Mouse (Mus musculus) adrenal gland, adult 18-20 months (tissue): ENCODE results near the gene 1300017J02Rik. TPM values are rescaled to one million over a fixed set of nuclear protein-coding genes. Genes with fewer than 3 reads are reported as not detected.

Source experiments
- DNase-seq, 2 experiments: peaks; one replicate each; pipeline ENCODE4 v3.0.0; 2021 to 2022; ENCODE audit warnings: low spot score in 2 of 2
- total RNA-seq, 2 experiments: library from RNA; stranded (reverse); gene quantifications; 1 replicate in 1 of 2; 2 replicates in 1 of 2; pipeline ENCODE4 v1.2.3; 2021

The 1300017J02Rik gene
- total RNA-seq, 2 experiments from 2014 or later: not detected

DNA sequence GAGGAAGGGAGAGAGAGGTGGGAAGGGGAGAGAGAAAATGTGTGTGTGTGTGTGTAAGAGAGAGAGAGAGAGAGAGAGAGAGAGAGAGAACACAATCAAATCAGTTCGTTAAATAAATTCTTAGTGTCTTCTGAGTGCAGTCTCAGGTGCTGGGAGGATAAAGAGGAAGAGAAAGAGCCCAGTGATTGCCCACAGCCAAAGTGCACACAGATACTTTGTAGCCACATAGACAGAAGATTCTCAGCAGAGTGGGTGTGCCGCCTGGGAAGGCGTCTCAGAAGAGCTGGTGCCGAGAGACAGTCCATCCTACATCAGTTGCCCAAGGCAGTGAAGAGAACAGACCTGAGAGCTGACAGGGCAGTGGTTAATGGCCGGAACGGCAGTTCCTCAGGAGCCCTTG lies 90.6 kb downstream of the 1300017J02Rik start:
- DNase-seq: no peak

DNA sequence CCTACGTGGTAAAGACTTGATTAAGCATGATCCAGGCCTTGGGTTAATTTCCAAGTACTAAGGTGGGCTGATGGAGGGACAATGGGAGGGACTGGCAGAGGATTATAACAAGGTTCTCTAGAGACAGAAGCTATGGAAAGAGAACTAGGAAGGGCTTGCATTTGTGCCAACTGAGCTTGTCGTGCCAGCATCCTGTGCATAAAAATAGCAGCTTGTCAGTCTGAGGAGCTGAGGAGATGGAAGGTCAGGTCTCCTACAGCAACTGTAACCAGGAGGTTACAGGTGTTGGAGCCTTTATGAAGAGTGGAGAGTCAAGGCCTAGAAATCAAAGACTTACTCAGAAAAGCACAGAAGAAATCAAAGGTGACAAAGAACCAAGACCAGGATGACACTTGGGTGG lies 91.3 kb downstream of the 1300017J02Rik start:
- DNase-seq: no peak

DNA sequence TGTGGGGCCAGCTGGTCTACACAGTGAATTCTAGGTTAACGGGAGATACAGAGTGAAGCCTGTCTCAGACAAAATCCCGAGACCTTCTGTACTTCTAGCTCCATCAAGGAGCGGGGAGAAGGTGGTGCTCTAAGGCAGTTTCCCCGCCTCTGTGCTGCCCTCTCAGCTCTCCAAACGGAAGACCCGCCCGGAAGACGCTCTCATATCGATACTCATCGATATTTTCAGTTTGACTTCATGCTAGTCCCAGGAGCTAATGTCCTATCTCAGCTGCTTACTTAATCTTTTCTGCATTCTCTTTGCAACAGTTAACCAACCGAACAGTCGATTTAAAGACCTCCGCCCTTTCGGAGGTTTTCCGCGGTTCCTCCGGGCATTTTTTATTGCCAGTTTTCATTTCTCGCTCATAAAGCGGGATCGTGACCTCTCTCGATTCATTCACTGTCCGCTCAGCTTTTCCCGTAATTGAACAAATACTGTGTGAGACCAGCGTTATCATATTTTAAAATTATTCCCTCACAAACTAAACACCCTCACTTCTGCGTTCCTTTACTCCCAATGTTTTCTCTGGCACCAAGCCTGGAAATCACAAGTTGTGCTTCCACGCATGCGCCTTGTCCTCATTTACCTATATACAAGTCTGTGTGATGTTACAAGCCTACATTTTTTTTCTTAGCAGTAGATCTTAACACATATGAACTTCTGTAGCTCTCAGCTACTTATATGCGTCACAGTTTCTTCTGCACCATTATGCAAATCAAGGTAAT lies 92.0 kb downstream of the 1300017J02Rik start:
- no peak for DNase-seq

DNA sequence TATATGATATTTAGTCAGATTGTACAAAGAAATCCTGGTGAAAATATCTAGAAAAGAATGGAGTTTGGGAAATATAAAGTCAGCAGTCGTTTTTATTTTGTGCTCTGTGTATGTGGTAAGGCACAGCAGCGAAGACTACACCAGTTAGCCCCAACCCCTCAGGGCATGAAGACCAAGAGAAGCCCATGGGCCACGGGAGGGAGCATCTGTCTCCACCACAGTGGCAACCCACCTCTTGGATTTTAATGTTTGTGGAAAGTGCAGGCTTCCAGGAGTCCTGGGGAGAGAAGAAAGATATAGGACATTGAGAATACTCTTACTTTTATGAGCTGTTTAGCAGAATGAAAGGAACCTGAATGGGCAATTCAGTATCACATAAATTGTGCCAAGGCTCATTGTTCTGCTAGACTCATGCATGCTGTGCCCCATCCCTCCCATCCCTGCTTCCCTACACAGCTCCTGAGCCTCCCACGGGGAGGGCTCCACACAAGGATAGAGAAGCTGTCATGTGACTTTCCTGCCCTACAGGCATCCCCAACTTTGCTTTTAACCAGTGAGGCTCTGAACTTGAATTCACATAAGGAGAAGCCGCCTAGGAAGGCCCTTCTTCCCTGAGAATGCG lies 96.0 kb downstream of the 1300017J02Rik start:
- no peak for DNase-seq

DNA sequence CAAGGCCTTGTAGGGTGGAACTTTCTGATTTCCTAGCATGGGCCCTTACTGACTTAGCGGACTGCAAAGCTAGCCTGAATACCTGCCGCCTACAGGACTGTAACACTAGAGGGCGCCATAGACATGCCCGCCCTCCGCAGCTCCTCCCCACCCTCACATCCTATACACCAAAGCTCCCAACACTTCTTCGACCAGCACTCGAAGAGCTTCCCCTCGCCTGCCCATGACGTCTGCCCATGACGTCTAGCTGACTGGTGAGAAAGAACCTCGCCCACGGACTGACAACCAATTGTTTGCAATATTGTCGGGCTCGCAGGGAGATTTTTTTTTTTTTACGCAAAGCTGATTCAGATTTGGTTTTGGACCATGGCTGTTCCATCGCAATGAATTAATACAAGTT lies 97.0 kb downstream of the 1300017J02Rik start:
- DNase-seq: peak; percentile 47 to 54

DNA sequence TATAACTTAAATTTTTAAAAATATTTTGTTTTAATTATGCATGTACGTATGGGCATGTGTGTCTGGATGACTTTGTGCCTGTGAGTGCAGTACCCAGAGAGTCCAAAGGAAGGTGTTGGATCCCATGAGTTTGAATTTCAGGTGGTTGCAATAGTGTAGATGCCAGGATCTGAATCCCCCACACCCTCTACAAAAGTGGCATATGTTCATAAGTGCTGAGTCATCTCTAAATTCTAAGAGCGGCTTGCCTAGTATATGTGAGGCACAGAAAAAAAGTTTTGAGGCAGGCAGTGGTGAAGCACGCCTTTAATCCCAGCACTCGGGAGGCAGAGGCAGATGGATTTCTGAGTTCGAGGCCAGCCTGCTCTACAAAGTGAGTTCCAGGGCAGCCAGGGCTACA lies 99.1 kb downstream of the 1300017J02Rik start:
- DNase-seq: no peak

DNA sequence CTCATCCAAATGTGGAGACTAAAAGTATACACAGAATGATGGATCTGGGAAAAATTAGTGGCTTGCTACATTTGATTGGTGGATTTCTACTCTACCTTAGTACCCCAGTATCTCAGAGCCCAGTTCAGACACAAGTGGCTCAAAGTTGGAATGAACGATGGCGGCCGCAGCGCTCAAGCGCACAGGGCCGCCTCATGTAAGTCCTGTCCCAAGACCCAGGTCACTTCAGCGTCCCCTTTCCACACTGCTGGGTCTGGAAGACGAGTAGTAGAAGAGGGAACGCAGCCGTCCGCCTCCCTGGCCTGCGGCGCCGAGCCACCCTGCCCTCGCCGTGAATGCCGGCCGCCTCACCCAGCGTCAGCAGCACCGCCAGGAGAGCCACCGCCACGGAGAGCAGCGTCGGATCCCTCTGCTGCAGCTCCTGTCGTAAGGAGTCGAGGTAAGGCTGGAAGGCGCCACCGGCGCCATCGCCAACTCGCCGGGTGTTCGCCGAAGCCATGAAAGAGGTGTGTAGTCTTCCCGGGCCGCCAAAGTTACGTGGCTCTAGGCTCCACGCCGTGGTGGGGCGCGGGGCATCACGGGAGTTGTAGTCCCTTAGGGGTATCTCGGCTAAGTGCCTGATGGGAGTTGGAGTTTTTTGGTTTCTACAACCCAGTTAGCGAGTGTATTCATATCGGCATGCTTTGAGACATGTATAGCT lies 103.2 kb downstream of the 1300017J02Rik start, which contains the start of gene Srprb:
TSS of gene Srprb (minus strand) at position 577 of the 700 bp plus-strand sequence.
- peak; percentile 88 to 90 for DNase-seq

Other genes with a start within 250 kb of the 1300017J02Rik start
- 1 to 10 TPM; 3.0 to 8.4 TPM for gene Rab6b, start 193.3 kb downstream of the 1300017J02Rik start, total RNA-seq
- gene Srprb, start 102.9 kb downstream of the 1300017J02Rik start, total RNA-seq: 10 to 100 TPM; 34.3 to 50.9 TPM
- gene Gm20425, start 74.8 kb downstream of the 1300017J02Rik start, total RNA-seq: 10 to 100 TPM; 17.9 to 18.4 TPM
- gene Trf, start 74.6 kb downstream of the 1300017J02Rik start, total RNA-seq: 100 to 1,000 TPM; 175 to 264 TPM
- gene Topbp1, start 133 bp upstream of the 1300017J02Rik start, total RNA-seq: 10 to 100 TPM; 17.7 to 29.2 TPM
- gene Cdv3, start 60.8 kb upstream of the 1300017J02Rik start, total RNA-seq: 100 to 1,000 TPM; 156 to 299 TPM
- gene Bfsp2, start 175.3 kb upstream of the 1300017J02Rik start, total RNA-seq: not detected